Mouse (Mus musculus) CD4-positive helper T cell, adult 2 months (primary cell): ENCODE data around the gene Arglu1.

Experiments used
- DNase-seq: peaks from one replicate; pipeline ENCODE4 v3.0.0-alpha.2; 2012; ENCODE audit warnings: low read depth, missing footprints, low spot score

Gene Arglu1

DNA sequence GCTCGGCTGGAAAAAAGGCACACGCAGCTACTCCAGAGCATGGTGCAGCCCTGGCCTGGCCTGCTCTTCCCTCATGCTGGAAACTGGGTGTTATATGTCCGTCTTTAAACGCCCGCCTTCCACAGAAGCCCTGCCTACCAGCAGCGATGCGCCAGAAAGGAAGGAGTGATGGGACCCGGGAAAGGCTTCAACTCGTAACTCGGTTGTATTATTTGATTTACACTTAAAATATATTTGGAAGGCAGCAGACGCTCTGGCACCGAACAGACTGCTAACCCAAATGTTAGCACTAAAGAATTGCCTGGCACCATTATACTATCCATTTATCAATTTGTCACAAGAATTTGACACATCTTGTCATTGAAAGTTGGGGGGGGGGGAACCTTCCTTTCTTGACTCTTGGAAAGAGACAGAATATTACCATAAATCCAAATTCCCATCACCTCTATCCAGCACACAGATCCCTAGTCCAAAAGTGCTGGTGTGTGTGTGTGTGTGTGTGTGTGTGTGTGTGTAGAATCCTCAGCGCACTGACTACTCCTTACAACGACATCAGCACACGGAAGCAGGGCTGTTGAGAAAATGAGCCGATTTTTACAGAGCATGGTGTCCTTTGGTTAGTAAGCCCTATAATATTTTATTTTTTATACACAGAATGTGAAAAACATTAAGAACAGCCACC is 68.9 kb downstream of the Arglu1 start:
- no peak for DNase-seq

- DNase-seq = no peak
Measured at GRCm38 (mm10) chr8:8620536-8620935, 69.8 kb downstream of the Arglu1 start.

- no peak for DNase-seq
Measured at GRCm38 (mm10) chr8:8619221-8620194, 70.8 kb downstream of the Arglu1 start.
